Mouse (Mus musculus): Measurements from ENCODE around the gene Btbd35f8.
"Not testable (repeated sequence)": the region's sequence is repeated elsewhere in the genome, so short reads cannot be mapped to it uniquely, and the experiment has no call there.

The Btbd35f8 gene

DNA sequence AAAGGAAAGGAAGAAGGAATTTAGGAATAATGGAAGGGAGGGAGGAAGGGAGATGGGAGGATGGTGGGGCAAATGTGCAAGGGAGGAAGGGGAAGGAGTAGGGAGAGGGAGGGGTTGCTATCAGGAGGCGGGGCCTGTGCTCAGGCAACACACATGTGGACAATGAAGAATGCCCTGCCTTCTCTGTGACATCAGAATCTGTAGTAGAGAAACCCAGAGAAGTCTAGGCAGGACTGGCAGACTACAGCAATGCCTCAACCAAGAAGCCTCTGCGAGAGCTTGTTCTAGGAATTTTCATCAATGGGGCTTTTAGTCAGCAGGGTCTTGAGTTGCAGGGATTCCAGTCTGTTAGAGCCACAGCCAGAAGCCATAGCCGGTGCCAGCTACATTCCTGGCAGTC lies at the start of gene Btbd35f8:
Btbd35f8 (plus strand) TSS at position 301 of the 400 bp plus-strand sequence.
- not testable (repeated sequence) for DNase-seq (ENCODE audit: low spot score)

All from embryo, embryonic 10.5 days (tissue).